Mouse (Mus musculus): ENCODE results near the gene Smarcad1. TPM values are rescaled to one million over a fixed set of nuclear protein-coding genes. Genes with fewer than 3 reads are reported as not detected.

Gene Smarcad1
- total RNA-seq, 2 experiments from 2014 or later, result 29.7 to 36.4 TPM

Other genes starting within 250 kb of the Smarcad1 start
- 1 to 10 TPM; 4.3 to 4.5 TPM for gene Hpgds, start 102.3 kb downstream of the Smarcad1 start, total RNA-seq (2021)